In the genomic region with DNA sequence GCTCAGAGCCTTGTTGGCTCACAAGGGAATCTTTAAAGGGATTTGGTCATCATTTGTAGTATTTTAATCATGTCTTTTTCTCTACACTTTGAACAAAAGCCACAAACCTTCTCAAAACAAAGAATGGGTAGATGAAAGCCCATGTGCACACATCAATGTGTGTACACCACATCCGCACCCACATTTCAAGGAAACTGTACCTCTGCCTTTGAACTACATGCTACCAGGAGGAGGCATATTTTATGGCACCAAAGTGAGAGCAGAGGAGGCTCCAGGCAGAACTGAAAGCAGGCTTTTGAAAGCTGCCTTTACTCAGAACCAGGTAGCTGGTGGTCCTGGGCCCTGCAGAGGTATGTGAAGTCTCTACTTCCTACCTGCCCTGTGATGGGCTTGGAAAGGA, we compare ENCODE assay signal across 28 mouse cellular contexts. TPM values are rescaled to one million over a fixed set of nuclear protein-coding genes. Genes with fewer than 3 reads are reported as not detected.
DNase-seq lines count a peak whose midpoint lies in the region; ATAC-seq lines count a peak whose summit lies in the region.
"Had no signal": no experiment of that assay in that cellular context is flagged by ENCODE, and none has a peak within 500 bp of the region (broad histone marks: within the 10 kb centered on the region; RNA-seq: fewer than 3 reads in every experiment).

No protein-coding gene starts in this region.

- H3K4me1 ChIP-seq in heart, embryonic 10.5 days: no peaks in the 10 kb centered on the region
- H3K4me1 ChIP-seq: embryonic facial prominence, embryonic 15.5 days; forebrain, embryonic 15.5 days; hindbrain, embryonic 15.5 days; kidney, embryonic 15.5 days; limb, embryonic 10.5 days; liver, embryonic 15.5 days; midbrain, embryonic 15.5 days; neural tube, embryonic 13.5 days had no signal

- ATAC-seq in neutrophil, adult 5-6 weeks (ENCODE audit: extremely low read depth, insufficient number of reproducible peaks, low FRiP score, poor library complexity, severe bottlenecking): peak; percentile 43; the same call in 1 of the 2 replicates
- ATAC-seq: forebrain, embryonic 15.5 days; intestine, embryonic 16.5 days; midbrain, embryonic 15.5 days had no signal

- 0 out of 2 replicates have a peak, but pooled peaks cover 15% of the 10 kb centered on the region for H3K36me3 ChIP-seq in heart, embryonic 10.5 days
- H3K36me3 ChIP-seq: limb, embryonic 10.5 days; liver, embryonic 15.5 days; midbrain, embryonic 15.5 days had no signal

- H3K27me3 ChIP-seq in heart, embryonic 10.5 days (ENCODE audit: insufficient read depth, poor library complexity, severe bottlenecking): no peaks in the 10 kb centered on the region
- H3K27me3 ChIP-seq: embryonic facial prominence, embryonic 15.5 days; forebrain, embryonic 15.5 days; hindbrain, embryonic 15.5 days; kidney, embryonic 15.5 days; liver, embryonic 15.5 days; midbrain, embryonic 15.5 days; neural tube, embryonic 13.5 days had no signal

- no peak overlapping the region for H3K4me3 ChIP-seq in heart, embryonic 10.5 days
- H3K4me3 ChIP-seq: embryonic facial prominence, embryonic 15.5 days; forebrain, embryonic 15.5 days; hindbrain, embryonic 15.5 days; kidney, embryonic 15.5 days; limb, embryonic 10.5 days; liver, embryonic 15.5 days; midbrain, embryonic 15.5 days; neural tube, embryonic 13.5 days had no signal

- 89% methylated on average over 1 of the region's 1 CpGs for WGBS in heart, embryonic 10.5 days

- no peaks in the 10 kb centered on the region for H3K9me3 ChIP-seq in heart, embryonic 10.5 days
- H3K9me3 ChIP-seq: embryonic facial prominence, embryonic 15.5 days; forebrain, embryonic 15.5 days; hindbrain, embryonic 15.5 days; kidney, embryonic 15.5 days; limb, embryonic 10.5 days; liver, embryonic 15.5 days; midbrain, embryonic 15.5 days; neural tube, embryonic 13.5 days had no signal

- intact Hi-C loops in heart, postnatal 14 days (cut with DNase I): no loop called here

- peak; percentile 56 for DNase-seq in heart, embryonic 10.5 days (ENCODE audit: low spot score)
- no peak for DNase-seq in heart, postnatal 14 days
- peak; percentile 66 to 69 for DNase-seq in CD8-positive naive resting alpha-beta T cell, adult 2 months (ENCODE audit: low read depth in 2 of 2, low spot score in 2 of 2)
- peak; percentile 35 to 46 for DNase-seq in thymus, postnatal 36 days
- no peak for DNase-seq in kidney, adult 18-20 months
- no peak for DNase-seq in layer of hippocampus, adult 9-11 months
- no peak for DNase-seq in left cerebral cortex, adult 9 months (ENCODE audit: low spot score in 2 of 2)
- DNase-seq: adrenal gland, postnatal 14 days; cerebellum, adult 8-10 months; gastrocnemius, postnatal 10 days; heart, adult 18-20 months; heart, postnatal 36 days; kidney, postnatal 36 days; liver; right cerebral cortex, postnatal 4 days had no signal

- H3K27ac ChIP-seq in heart, embryonic 10.5 days: no peak overlapping the region
- H3K27ac ChIP-seq: embryonic facial prominence, embryonic 15.5 days; forebrain, embryonic 15.5 days; hindbrain, embryonic 15.5 days; kidney, embryonic 15.5 days; limb, embryonic 10.5 days; liver, embryonic 15.5 days; macrophage; midbrain, embryonic 15.5 days; neural tube, embryonic 13.5 days had no signal

RNA-seq across cellular contexts. Expression of gene Cyp26b1, which starts 23.3 kb away (rescaled TPM):
- 2.3 and 2.7 TPM in 2 replicates for polyA plus RNA-seq in heart, embryonic 10.5 days (2016; fragmentation: Nextera tagmentation; extraction: Ambion mirVana)
- 1 to 10 TPM; 2.1 to 2.7 TPM for total RNA-seq in heart, postnatal 14 days (2021)
- total RNA-seq in neutrophil, adult 5-6 weeks (2017): not detected in 2 replicates
- total RNA-seq: common myeloid progenitor, adult 5-6 weeks; MEL had no signal

Comparison
In these comparisons a context has a peak if more than half of its experiments do, and no peak if none do; other contexts are left out.
1. DNase-seq: peak in heart, embryonic 10.5 days (single experiment), CD8-positive naive resting alpha-beta T cell, adult 2 months (2 of 2) and thymus, postnatal 36 days (2 of 2); none in heart, postnatal 14 days (0 of 2), kidney, adult 18-20 months (single experiment), layer of hippocampus, adult 9-11 months (single experiment) and left cerebral cortex, adult 9 months (0 of 2).